10 mouse cellular contexts compared by ENCODE assay signal in the genomic region with DNA sequence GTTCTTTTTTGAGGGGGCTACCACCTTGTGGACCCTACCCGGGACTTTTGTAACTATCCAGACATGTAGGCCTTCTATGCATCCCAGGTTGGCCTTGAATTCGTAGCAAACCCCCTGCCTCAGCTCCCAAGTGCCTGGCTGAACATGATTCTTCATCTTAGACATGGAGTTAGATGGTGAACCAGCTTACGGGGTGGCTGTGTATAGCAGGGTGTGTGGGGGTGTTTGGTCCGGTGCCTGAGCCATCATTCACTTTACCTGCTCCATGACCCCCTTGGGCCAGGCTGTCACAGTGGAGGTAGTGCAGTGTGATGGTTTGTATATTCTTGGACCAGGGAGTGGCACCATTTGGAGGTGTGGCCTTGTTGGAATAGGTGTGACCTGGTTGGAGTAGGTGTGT. TPM values are rescaled to one million over a fixed set of nuclear protein-coding genes. Genes with fewer than 3 reads are reported as not detected.
DNase-seq lines count a peak whose midpoint lies in the region; ATAC-seq lines count a peak whose summit lies in the region.
"Had no signal": no experiment of that assay in that cellular context is flagged by ENCODE, and none has a peak within 500 bp of the region (broad histone marks: within the 10 kb centered on the region; RNA-seq: fewer than 3 reads in every experiment).

No protein-coding gene starts in this region.

- H3K36me3 ChIP-seq in heart, embryonic 16.5 days (ENCODE audit: control insufficient read depth, insufficient read depth) = no peaks in the 10 kb centered on the region
- no peaks in the 10 kb centered on the region for H3K36me3 ChIP-seq in embryonic facial prominence, embryonic 11.5 days (replicated peaks; ENCODE audit: control insufficient read depth, insufficient read depth, low read depth, low read length)
- no peaks in the 10 kb centered on the region for H3K36me3 ChIP-seq in hindbrain, embryonic 11.5 days (ENCODE audit: control insufficient read depth, insufficient read depth, low read length)
- no peaks in the 10 kb centered on the region for H3K36me3 ChIP-seq in midbrain, embryonic 12.5 days

- intact Hi-C loops in heart, postnatal 14 days (cut with DNase I) = loop anchor here (5.0 kb wide), 1 partner anchor 49 kb away; no protein-coding TSS in a partner anchor

- no peaks in the 10 kb centered on the region; the same call in 1 of the 2 replicates for H3K9me3 ChIP-seq in heart, embryonic 16.5 days (replicated peaks; ENCODE audit: control insufficient read depth, low read length)
- H3K9me3 ChIP-seq in embryonic facial prominence, embryonic 11.5 days (replicated peaks; ENCODE audit: control insufficient read depth, low read length) = no peaks in the 10 kb centered on the region
- no peaks in the 10 kb centered on the region for H3K9me3 ChIP-seq in hindbrain, embryonic 11.5 days (ENCODE audit: control insufficient read depth, low read length)
- 0 out of 2 replicates have a peak, but pooled peaks cover 5% of the 10 kb centered on the region for H3K9me3 ChIP-seq in midbrain, embryonic 12.5 days

- peak overlapping the region; percentile 64; the same call in 1 of the 2 replicates for H3K4me2 ChIP-seq in heart, embryonic 16.5 days (ENCODE audit: low read depth, low read length)
- H3K4me2 ChIP-seq in embryonic facial prominence, embryonic 11.5 days (ENCODE audit: low read depth, low read length) = peak overlapping the region; percentile 55
- peak overlapping the region; percentile 29 for H3K4me2 ChIP-seq in hindbrain, embryonic 11.5 days (replicated peaks; ENCODE audit: low read depth, low read length)
- peak overlapping the region; percentile 37 for H3K4me2 ChIP-seq in midbrain, embryonic 12.5 days (replicated peaks)

- H3K4me1 ChIP-seq in heart, embryonic 16.5 days (ENCODE audit: control insufficient read depth, insufficient read depth, low read length) = peaks cover 13% of the 10 kb centered on the region
- H3K4me1 ChIP-seq in embryonic facial prominence, embryonic 11.5 days (ENCODE audit: control insufficient read depth, insufficient read depth, low read length) = peaks cover 9% of the 10 kb centered on the region
- peaks cover 21% of the 10 kb centered on the region for H3K4me1 ChIP-seq in hindbrain, embryonic 11.5 days (replicated peaks; ENCODE audit: control insufficient read depth, insufficient read depth, low read length)
- H3K4me1 ChIP-seq in midbrain, embryonic 12.5 days = peaks cover 38% of the 10 kb centered on the region

- ATAC-seq in heart, embryonic 16.5 days (replicated peaks; ENCODE audit: extremely low read depth, insufficient read depth, low FRiP score) = no peak
- peak; percentile 6; the same call in 1 of the 2 replicates for ATAC-seq in embryonic facial prominence, embryonic 11.5 days (replicated peaks; ENCODE audit: insufficient number of reproducible peaks, low FRiP score, low TSS enrichment, low read depth)
- peak; percentile 20; the same call in 1 of the 2 replicates for ATAC-seq in hindbrain, embryonic 11.5 days (ENCODE audit: low FRiP score)
- peak; percentile 1; the same call in 1 of the 2 replicates for ATAC-seq in midbrain, embryonic 12.5 days (ENCODE audit: low FRiP score, low read depth)
- ATAC-seq in megakaryocyte, adult 5-6 weeks (ENCODE audit: poor library complexity, severe bottlenecking) = no peak
- ATAC-seq: CD4-positive, CD25-positive, alpha-beta regulatory T cell, adult 4 months had no signal

- no peak for DNase-seq in heart, postnatal 14 days
- no peak for DNase-seq in embryonic facial prominence, embryonic 11.5 days (ENCODE audit: low spot score)
- DNase-seq in hindbrain, embryonic 11.5 days (ENCODE audit: low spot score) = no peak
- DNase-seq in right cerebral cortex, postnatal 36 days (ENCODE audit: low spot score in 2 of 2) = no peak
- DNase-seq in layer of hippocampus, adult 9-10 months (ENCODE audit: low spot score) = no peak
- DNase-seq: cerebellum, adult 11 months had no signal

- H3K9ac ChIP-seq in heart, embryonic 16.5 days (ENCODE audit: low read length) = peak overlapping the region; percentile 62; the same call in 1 of the 2 replicates
- peak overlapping the region; percentile 47 for H3K9ac ChIP-seq in embryonic facial prominence, embryonic 11.5 days (replicated peaks; ENCODE audit: low read length)
- peak overlapping the region; percentile 40; the same call in 1 of the 2 replicates for H3K9ac ChIP-seq in hindbrain, embryonic 11.5 days (ENCODE audit: low read depth, low read length)
- no peak overlapping the region for H3K9ac ChIP-seq in midbrain, embryonic 12.5 days (replicated peaks)

- H3K27ac ChIP-seq in heart, embryonic 16.5 days (ENCODE audit: low read length) = peak overlapping the region; percentile 47
- H3K27ac ChIP-seq in embryonic facial prominence, embryonic 11.5 days (replicated peaks; ENCODE audit: low read depth, low read length) = peak overlapping the region; percentile 84
- H3K27ac ChIP-seq in hindbrain, embryonic 11.5 days (ENCODE audit: low read depth, low read length) = peak overlapping the region; percentile 87
- H3K27ac ChIP-seq in midbrain, embryonic 12.5 days (replicated peaks) = peak overlapping the region; percentile 88

- 69% methylated on average over 4 of the region's 4 CpGs for WGBS in heart, embryonic 16.5 days
- WGBS in embryonic facial prominence, embryonic 11.5 days = 51% methylated on average over 4 of the region's 4 CpGs
- WGBS in hindbrain, embryonic 11.5 days = 50% methylated on average over 4 of the region's 4 CpGs
- 29% methylated on average over 4 of the region's 4 CpGs for WGBS in midbrain, embryonic 12.5 days

- peaks cover 4% of the 10 kb centered on the region; the same call in 1 of the 2 replicates for H3K27me3 ChIP-seq in heart, embryonic 16.5 days (ENCODE audit: control insufficient read depth, insufficient read depth, low read length)
- H3K27me3 ChIP-seq in embryonic facial prominence, embryonic 11.5 days (ENCODE audit: control insufficient read depth, insufficient read depth, low read length) = no peaks in the 10 kb centered on the region
- no peaks in the 10 kb centered on the region for H3K27me3 ChIP-seq in hindbrain, embryonic 11.5 days (ENCODE audit: control insufficient read depth, insufficient read depth, low read length)
- H3K27me3 ChIP-seq in midbrain, embryonic 12.5 days = peaks cover 47% of the 10 kb centered on the region

- H3K4me3 ChIP-seq in heart, embryonic 16.5 days (ENCODE audit: low read length) = no peak overlapping the region
- no peak overlapping the region for H3K4me3 ChIP-seq in embryonic facial prominence, embryonic 11.5 days (ENCODE audit: low read depth, low read length)
- H3K4me3 ChIP-seq in hindbrain, embryonic 11.5 days (ENCODE audit: low read depth, low read length) = no peak overlapping the region
- no peak overlapping the region for H3K4me3 ChIP-seq in midbrain, embryonic 12.5 days

RNA-seq across cellular contexts. Expression of gene Mvk, which starts 23.9 kb away (rescaled TPM):
- 15.8 and 17.5 TPM in 2 replicates for polyA plus RNA-seq in heart, embryonic 16.5 days (2015; fragmentation: Nextera tagmentation; extraction: Ambion mirVana)
- total RNA-seq in heart, postnatal 14 days (2021) = 10 to 100 TPM in 1 of 2 experiments, 1 to 10 TPM in 1; 9.9 to 11.7 TPM
- 53.0 and 60.9 TPM in 2 replicates for polyA plus RNA-seq in embryonic facial prominence, embryonic 11.5 days (2014; fragmentation: Nextera tagmentation; extraction: Ambion mirVana)
- 58.7 and 61.1 TPM in 2 replicates for polyA plus RNA-seq in hindbrain, embryonic 11.5 days (2014; fragmentation: Nextera tagmentation; extraction: Ambion mirVana)
- 51.0 and 58.9 TPM in 2 replicates for polyA plus RNA-seq in midbrain, embryonic 12.5 days (2016; fragmentation: Nextera tagmentation; extraction: Ambion mirVana)
- 4.2 and 4.4 TPM in 2 replicates for total RNA-seq in megakaryocyte, adult 5-6 weeks (2015)
- 5.7 and 7.3 TPM in 2 replicates for total RNA-seq in megakaryocyte, adult 5-6 weeks (2017)

RNA-seq across cellular contexts. Expression of gene Mmab, which starts 24.1 kb away (rescaled TPM):
- polyA plus RNA-seq in heart, embryonic 16.5 days (2015; fragmentation: Nextera tagmentation; extraction: Ambion mirVana) = 24.5 and 25.8 TPM in 2 replicates
- 10 to 100 TPM; 11.0 to 11.3 TPM for total RNA-seq in heart, postnatal 14 days (2021)
- polyA plus RNA-seq in embryonic facial prominence, embryonic 11.5 days (2014; fragmentation: Nextera tagmentation; extraction: Ambion mirVana) = 22.4 and 27.2 TPM in 2 replicates
- 20.3 and 23.4 TPM in 2 replicates for polyA plus RNA-seq in hindbrain, embryonic 11.5 days (2014; fragmentation: Nextera tagmentation; extraction: Ambion mirVana)
- polyA plus RNA-seq in midbrain, embryonic 12.5 days (2016; fragmentation: Nextera tagmentation; extraction: Ambion mirVana) = 26.2 and 27.0 TPM in 2 replicates
- total RNA-seq in megakaryocyte, adult 5-6 weeks (2015) = 2.0 and 2.5 TPM in 2 replicates
- total RNA-seq in megakaryocyte, adult 5-6 weeks (2017) = 3.6 and 4.2 TPM in 2 replicates

Comparison
In these comparisons a context has a peak if more than half of its experiments do, and no peak if none do; other contexts are left out.
1. ATAC-seq: peak in embryonic facial prominence, embryonic 11.5 days (single experiment), hindbrain, embryonic 11.5 days (single experiment) and midbrain, embryonic 12.5 days (single experiment); none in heart, embryonic 16.5 days (single experiment) and megakaryocyte, adult 5-6 weeks (single experiment).
2. Peak in every context shown above with its lines, with median percentiles within 50 percentile points of each other: H3K27ac ChIP-seq and H3K4me2 ChIP-seq.